Mouse (Mus musculus) cerebellum, adult (tissue): Measurements from ENCODE around the gene Gm20388.

ENCODE experiments used
- ATAC-seq: cut with Nextera tagmentation; 2 replicates; pipeline ENCODE4 v1.9.2; 2017; ENCODE audit warnings: mild to moderate bottlenecking, moderate library complexity, mixed read lengths; ENCODE audit not compliant: insufficient number of reproducible peaks, low FRiP score, low TSS enrichment

Gm20388 gene

GRCm38 (mm10) chr8:120537818-120538396 is 627.3 kb downstream of the Gm20388 start:
- ATAC-seq = 0 out of 2 replicates have a peak, but pooled peaks have one; percentile 18

- no peak for ATAC-seq
These were observed 628.0 kb downstream of the Gm20388 start for GRCm38 (mm10) chr8:120538397-120539240.

- no peak for ATAC-seq
These were observed 628.7 kb downstream of the Gm20388 start for GRCm38 (mm10) chr8:120539381-120539774.

GRCm38 (mm10) chr8:120539775-120540625 is 629.4 kb downstream of the Gm20388 start:
- no peak for ATAC-seq

GRCm38 (mm10) chr8:120542995-120543394 is 632.4 kb downstream of the Gm20388 start:
- ATAC-seq = no peak

- ATAC-seq = no peak
These were observed 632.9 kb downstream of the Gm20388 start for GRCm38 (mm10) chr8:120543416-120544055.

- no peak for ATAC-seq
These were observed 633.5 kb downstream of the Gm20388 start for GRCm38 (mm10) chr8:120544155-120544554.

- ATAC-seq = no peak
These were observed 636.9 kb downstream of the Gm20388 start for GRCm38 (mm10) chr8:120547562-120547961.

- peak; percentile 28; the same call in 1 of the 2 replicates for ATAC-seq
These were observed 637.7 kb downstream of the Gm20388 start for GRCm38 (mm10) chr8:120548313-120548761.

- no peak for ATAC-seq
These were observed 638.8 kb downstream of the Gm20388 start for GRCm38 (mm10) chr8:120549321-120549921.

GRCm38 (mm10) chr8:120549922-120550321 is 639.3 kb downstream of the Gm20388 start:
- no peak for ATAC-seq

- ATAC-seq = no peak
These were observed 639.8 kb downstream of the Gm20388 start for GRCm38 (mm10) chr8:120550430-120550829.

- peak; percentile 28 for ATAC-seq
These were observed 640.5 kb downstream of the Gm20388 start for GRCm38 (mm10) chr8:120550937-120551676.

GRCm38 (mm10) chr8:120551677-120551980 is 641.0 kb downstream of the Gm20388 start:
- no peak for ATAC-seq

GRCm38 (mm10) chr8:120552509-120552908 is 641.9 kb downstream of the Gm20388 start:
- ATAC-seq = no peak

- no peak for ATAC-seq
These were observed 642.9 kb downstream of the Gm20388 start for GRCm38 (mm10) chr8:120553441-120554123.

GRCm38 (mm10) chr8:120554466-120555039 is 643.9 kb downstream of the Gm20388 start:
- ATAC-seq = no peak

- no peak for ATAC-seq
These were observed 645.7 kb downstream of the Gm20388 start for GRCm38 (mm10) chr8:120556198-120556892.
